Mouse (Mus musculus) ES-Bruce4 (cell line): ENCODE results near the gene Fbxo31. TPM values are rescaled to one million over a fixed set of nuclear protein-coding genes. Genes with fewer than 3 reads are reported as not detected.

Experiments used
- H3K27ac ChIP-seq: 2 replicates; pipeline ENCODE4 v1.5.1; 2012; ENCODE audit warnings: low read length, inconsistent platforms; ENCODE audit not compliant: insufficient read depth
- H3K27me3 ChIP-seq: 2 replicates; pipeline ENCODE4 v1.6.1; 2012; ENCODE audit warnings: mild to moderate bottlenecking, low read length, inconsistent platforms; ENCODE audit not compliant: control insufficient read depth, poor library complexity, insufficient read depth, severe bottlenecking
- H3K36me3 ChIP-seq: 2 replicates; pipeline ENCODE4 v1.6.1; 2012; ENCODE audit warnings: inconsistent platforms, mild to moderate bottlenecking, low read length, moderate library complexity; ENCODE audit not compliant: control insufficient read depth, poor library complexity, insufficient read depth, severe bottlenecking
- H3K4me1 ChIP-seq: one replicate; pipeline ENCODE4 v1.8.1; 2011; ENCODE audit warnings: low read length; ENCODE audit not compliant: control insufficient read depth, insufficient read depth
- H3K4me3 ChIP-seq: 2 replicates; pipeline ENCODE4 v1.5.1; 2011; ENCODE audit warnings: low read depth, mild to moderate bottlenecking, low read length
- H3K9ac ChIP-seq: 2 replicates; pipeline ENCODE4 v1.6.1; 2012; ENCODE audit warnings: low read depth, mild to moderate bottlenecking, inconsistent platforms; ENCODE audit not compliant: poor library complexity, severe bottlenecking
- H3K9me3 ChIP-seq: replicated peaks from 2 replicates; pipeline ENCODE4 v1.6.1; 2012; ENCODE audit warnings: mild to moderate bottlenecking, low read length, inconsistent platforms; ENCODE audit not compliant: control insufficient read depth, poor library complexity, insufficient read depth, severe bottlenecking
- CTCF ChIP-seq: IDR thresholded peaks from one replicate; pipeline ENCODE4 v1.8.1; 2011; ENCODE audit warnings: low read depth, low read length
- EP300 ChIP-seq: IDR thresholded peaks from 2 replicates; pipeline ENCODE4 v1.6.1; 2011; ENCODE audit warnings: low read depth, low read length; ENCODE audit not compliant: insufficient read depth
- POLR2A ChIP-seq: IDR thresholded peaks from one replicate; pipeline ENCODE4 v1.8.1; 2011; ENCODE audit warnings: low read length; ENCODE audit not compliant: insufficient read depth
- polyA plus RNA-seq: library from polyadenylated mRNA; stranded (reverse); fragments of >200 nt; gene quantifications from 2 replicates; pipeline ENCODE4 v1.2.4, GENCODE M21; 2011; ENCODE audit warnings: low read depth; ENCODE audit not compliant: missing spikeins, insufficient read depth, insufficient read length

The Fbxo31 gene
- polyA plus RNA-seq, 1 experiment = 17.7 TPM

DNA sequence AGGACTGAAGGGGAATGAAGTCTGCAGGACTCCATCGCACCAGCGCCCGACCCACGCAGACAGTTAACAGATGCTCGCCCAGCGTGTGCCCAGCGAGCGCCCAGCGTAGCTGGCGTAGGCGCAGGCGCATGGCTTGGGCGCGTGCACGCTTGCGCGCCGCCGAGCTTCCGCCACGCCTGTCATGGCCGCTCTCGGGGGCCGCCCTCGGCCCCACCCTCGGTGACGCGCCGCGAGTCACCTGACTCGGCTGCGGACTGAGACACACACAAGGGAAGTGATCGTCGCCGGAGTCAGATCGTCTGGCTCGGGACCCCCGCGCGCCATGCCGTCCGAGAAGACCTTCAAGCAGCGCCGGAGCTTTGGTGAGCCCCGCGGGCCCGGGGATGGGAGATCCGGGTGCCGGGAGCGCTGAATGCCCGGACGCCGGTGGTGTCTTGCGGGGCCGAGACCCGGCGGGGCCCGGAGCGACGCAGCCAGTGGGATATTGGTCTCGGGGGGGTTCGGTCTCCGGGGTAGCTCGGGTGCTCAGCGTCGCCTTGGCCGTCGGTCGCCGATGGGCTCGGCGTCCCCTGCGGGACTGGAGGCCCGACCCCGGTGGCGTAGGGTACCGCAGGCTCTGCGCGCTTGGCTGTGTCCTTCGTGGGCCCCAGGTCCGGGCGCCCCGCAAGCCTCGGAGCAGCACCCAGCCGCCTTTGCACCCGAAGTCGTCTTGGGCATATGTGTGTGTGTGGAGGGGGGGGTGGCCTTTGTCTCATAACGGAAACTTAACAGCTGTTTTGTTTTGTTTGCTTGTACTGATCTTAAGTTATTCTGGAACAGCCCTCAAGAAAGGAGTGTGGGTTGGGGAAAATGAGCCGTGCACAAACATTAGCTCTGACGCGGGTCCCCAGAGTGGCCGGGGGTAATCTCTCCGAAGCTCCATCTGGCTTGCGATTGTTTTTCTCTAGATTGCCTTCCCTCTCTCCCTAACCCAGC, 11.9 kb upstream of the Fbxo31 start, which contains the start of gene Map1lc3b:
TSS of gene Map1lc3b (plus strand) at position 159 of the 975 bp plus-strand sequence.
- H3K4me1 ChIP-seq = peaks cover 8% of the 10 kb centered on the region
- peaks cover 16% of the 10 kb centered on the region for H3K36me3 ChIP-seq
- TF ChIP-seq CTCF (no peak), EP300 (peak; percentile 63; the same call in 1 of the 2 replicates), POLR2A (peak; percentile 79)
- H3K4me3 ChIP-seq = peak within 1 kb of the TSS; percentile 90
- peak within 1 kb of the TSS; percentile 96 for H3K9ac ChIP-seq
- H3K9me3 ChIP-seq = no peaks in the 10 kb centered on the region
- H3K27ac ChIP-seq = peak within 1 kb of the TSS; percentile 40
- H3K27me3 ChIP-seq = no peaks in the 10 kb centered on the region

DNA sequence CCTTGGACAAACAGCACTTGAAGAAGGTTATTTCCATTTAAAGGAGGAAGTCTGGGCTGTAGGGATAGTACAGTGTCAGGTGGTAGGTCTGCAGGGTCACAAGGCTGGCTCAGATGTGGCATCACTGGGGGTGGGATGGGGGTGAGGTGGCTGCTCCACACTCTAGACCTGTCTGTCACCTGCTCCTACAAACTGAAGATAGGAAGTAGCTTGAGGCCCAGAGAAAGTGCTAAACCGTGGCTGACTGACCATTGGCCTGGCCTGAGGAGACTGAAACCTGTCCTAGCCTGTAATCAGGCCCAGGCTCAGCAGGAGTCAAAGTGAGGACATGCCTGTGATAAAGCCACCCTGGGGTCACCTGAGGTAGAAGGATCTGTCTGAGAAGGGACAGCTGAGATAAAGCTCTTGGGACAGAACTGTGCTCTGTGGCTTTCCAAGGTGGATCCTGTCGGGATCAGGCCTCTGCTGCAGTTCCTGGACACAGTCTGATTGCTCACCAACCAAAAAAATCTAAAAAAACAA, 10.7 kb upstream of the Fbxo31 start:
- peaks cover 11% of the 10 kb centered on the region for H3K36me3 ChIP-seq
- peak overlapping the region; percentile 49; the same call in 1 of the 2 replicates for H3K9ac ChIP-seq
- TF ChIP-seq EP300 (no peak), CTCF (no peak), POLR2A (no peak)
- no peak overlapping the region for H3K4me3 ChIP-seq
- H3K27ac ChIP-seq = no peak overlapping the region
- peaks cover 8% of the 10 kb centered on the region for H3K4me1 ChIP-seq
- no peaks in the 10 kb centered on the region for H3K9me3 ChIP-seq
- no peaks in the 10 kb centered on the region for H3K27me3 ChIP-seq

DNA sequence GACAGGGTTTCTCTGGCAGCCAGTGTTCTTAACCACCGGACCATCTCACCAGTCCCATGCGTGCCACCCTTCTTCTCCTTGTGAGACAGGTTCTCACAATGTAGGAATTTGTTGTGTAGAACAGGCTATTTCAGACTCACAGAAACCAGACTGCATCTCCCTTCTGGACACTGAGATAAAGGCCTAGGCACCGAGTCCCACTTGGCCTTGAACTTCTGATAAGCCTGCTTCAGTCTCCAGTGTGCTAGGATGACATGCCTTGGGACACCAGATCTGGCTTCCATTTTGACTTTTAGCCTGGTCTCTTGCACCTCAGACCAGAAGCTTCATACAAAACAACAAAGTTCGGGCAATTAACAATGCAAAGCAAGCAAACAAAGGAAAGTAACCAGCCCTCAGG, 10.1 kb upstream of the Fbxo31 start:
- no peak overlapping the region for H3K9ac ChIP-seq
- H3K27me3 ChIP-seq = no peaks in the 10 kb centered on the region
- no peak overlapping the region for H3K27ac ChIP-seq
- H3K9me3 ChIP-seq = no peaks in the 10 kb centered on the region
- H3K4me1 ChIP-seq = peaks cover 8% of the 10 kb centered on the region
- no peak for TF ChIP-seq POLR2A
- TF ChIP-seq CTCF = no peak
- TF ChIP-seq EP300 = no peak
- H3K4me3 ChIP-seq = no peak overlapping the region
- H3K36me3 ChIP-seq = peaks cover 6% of the 10 kb centered on the region

DNA sequence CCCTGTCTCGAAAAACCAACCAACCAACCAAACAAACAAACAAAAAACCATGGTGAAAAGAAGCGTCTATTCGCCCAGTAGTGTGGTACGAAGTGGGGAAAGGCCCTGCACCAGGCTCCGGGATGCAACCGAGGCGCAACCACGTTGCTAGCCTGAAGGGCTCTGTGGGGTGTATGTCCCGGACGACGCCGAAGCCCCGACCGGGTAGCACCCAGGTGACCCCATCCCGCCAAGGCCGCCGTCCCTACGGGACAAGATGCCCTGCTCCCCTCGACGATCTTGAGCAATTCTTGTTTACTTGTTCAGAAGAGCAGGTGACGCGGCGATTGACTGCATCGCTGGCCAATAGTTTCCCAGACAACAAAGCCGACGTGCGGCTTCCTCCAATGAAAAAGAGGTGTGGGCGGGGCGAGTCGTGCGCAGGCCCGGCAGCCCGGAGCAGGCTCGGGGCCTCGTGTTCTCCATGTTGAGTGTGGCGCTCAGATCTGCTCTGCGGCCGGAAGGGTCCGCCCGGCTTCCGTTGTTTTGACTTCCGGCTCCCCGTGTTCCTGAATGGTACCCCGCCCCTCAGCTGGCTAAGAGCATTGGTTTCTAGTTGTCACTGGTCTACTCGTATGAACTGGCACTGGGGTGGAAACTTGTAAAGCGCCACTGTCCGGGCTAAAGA, 6.7 kb upstream of the Fbxo31 start:
- Histone ChIP-seq H3K9me3 (no peaks in the 10 kb centered on the region), H3K27ac (no peak overlapping the region), H3K9ac (peak overlapping the region; percentile 61), H3K4me1 (no peaks in the 10 kb centered on the region), H3K36me3 (no peaks in the 10 kb centered on the region), H3K4me3 (peak overlapping the region; percentile 75), H3K27me3 (no peaks in the 10 kb centered on the region)
- TF ChIP-seq EP300 = no peak
- TF ChIP-seq CTCF = no peak
- peak; percentile 73 for TF ChIP-seq POLR2A

DNA sequence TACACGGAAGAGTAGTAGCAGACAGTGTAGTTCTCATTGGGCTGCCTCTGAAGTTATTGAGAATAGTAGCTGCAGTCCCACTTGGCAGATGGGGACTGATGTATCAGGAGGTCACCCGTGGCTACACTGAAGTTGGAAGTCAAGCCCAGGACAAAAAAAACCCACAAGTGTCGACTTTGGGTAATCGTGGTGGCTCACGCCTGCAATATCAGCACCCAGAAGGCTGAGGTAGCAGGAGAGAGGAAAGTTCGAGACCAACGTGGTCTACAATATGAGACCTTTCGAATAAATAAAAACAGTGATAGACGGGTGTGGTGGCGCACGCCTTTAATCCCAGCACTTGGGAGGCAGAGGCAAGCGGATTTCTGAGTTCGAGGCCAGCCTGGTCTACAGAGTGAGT, 6.1 kb upstream of the Fbxo31 start:
- H3K4me3 ChIP-seq = peak overlapping the region; percentile 75
- no peaks in the 10 kb centered on the region for H3K36me3 ChIP-seq
- no peaks in the 10 kb centered on the region for H3K9me3 ChIP-seq
- TF ChIP-seq EP300 = no peak
- no peak for TF ChIP-seq CTCF
- TF ChIP-seq POLR2A = no peak
- no peaks in the 10 kb centered on the region for H3K27me3 ChIP-seq
- H3K27ac ChIP-seq = 0 out of 2 replicates have a peak overlapping the region, but pooled peaks have one; percentile 8
- H3K9ac ChIP-seq = peak overlapping the region; percentile 61
- no peaks in the 10 kb centered on the region for H3K4me1 ChIP-seq
